Mouse (Mus musculus) frontal cortex, postnatal 36 days (tissue): ENCODE data around the gene Cyp21a1.
A peak's percentile ranks its signal among the peaks of the same experiment; 100 is the strongest.
"Not testable (repeated sequence)": the region's sequence is repeated elsewhere in the genome, so short reads cannot be mapped to it uniquely, and the experiment has no call there.

Experiments
- DNase-seq, 2 experiments: peaks; one replicate each; pipeline ENCODE4 v3.0.0; 2022; ENCODE audit warnings: low spot score in 2 of 2

The Cyp21a1 gene

DNA sequence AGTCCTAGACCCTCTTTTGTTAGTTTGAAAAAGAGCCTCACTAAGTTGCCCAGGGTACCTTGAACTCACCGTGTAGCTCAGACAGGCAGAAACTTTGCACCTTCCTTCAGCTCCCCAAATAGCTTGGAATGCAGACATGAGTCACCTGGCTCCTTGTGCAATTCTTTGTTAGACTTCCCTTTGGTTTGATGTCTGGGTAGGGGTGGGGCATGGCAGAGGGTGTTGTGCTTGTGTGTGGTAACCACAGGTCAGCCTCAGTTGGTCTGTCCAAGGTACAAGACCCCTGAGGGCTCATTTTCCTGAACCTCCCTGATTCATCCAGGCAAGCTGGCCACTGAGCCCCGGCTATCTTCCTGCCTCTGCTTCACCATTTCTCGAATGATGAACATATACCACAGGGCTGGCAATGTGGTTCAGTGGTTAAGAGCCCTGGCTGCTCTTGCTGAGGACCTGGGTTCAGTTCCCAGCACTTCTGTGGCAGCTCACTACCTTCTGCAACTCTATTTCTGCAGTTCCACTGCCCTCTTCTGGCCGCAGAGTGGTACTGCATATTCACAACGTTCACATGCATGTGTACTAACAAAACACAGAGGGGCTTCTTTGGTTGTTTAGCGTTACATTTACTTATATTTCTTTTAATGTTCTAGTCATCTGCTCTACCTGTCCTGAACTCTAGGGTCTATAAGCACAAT lies 656 bp upstream of the Cyp21a1 start:
- DNase-seq: no peak

DNA sequence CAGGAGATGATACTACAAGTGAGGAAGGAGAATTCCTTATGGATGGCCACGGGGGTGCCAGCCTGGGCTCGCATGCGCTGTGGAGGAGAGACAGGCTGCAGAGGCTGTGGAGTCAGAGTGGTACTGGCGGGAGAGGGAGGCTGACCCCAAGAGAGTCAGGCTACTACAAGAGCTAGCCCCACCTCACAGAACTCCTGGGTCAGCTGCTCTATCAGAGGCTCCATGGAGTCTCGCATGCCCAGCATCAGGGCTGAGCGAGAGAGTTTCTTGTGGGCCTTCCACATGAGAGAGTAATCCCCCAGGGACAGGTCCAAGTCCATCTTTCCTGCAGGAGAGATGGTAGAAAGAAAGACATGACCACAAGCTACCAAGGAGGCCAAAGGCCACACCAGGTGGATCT lies 994 bp downstream of the Cyp21a1 start:
- not testable (repeated sequence) for DNase-seq

DNA sequence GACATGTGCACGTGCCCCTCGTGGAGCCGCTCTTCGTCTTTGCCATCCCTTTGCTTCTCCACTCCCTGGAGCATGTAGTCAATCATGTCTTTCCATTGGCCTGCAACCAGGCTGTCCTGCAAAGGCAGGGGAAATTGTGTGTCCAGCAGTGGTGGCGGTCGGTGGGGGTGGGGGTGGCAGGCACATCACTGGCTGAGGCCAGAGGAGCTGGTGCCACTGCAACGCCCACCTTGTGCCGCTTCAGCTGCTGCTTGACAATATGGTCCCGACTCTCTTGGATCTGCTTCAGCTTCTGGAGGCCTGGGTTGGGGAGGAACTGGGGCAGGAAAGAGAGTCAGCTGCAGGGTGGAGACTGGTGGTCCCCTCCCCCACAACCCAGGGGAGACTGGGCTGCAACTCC lies 1.6 kb downstream of the Cyp21a1 start:
- DNase-seq: not testable (repeated sequence)

DNA sequence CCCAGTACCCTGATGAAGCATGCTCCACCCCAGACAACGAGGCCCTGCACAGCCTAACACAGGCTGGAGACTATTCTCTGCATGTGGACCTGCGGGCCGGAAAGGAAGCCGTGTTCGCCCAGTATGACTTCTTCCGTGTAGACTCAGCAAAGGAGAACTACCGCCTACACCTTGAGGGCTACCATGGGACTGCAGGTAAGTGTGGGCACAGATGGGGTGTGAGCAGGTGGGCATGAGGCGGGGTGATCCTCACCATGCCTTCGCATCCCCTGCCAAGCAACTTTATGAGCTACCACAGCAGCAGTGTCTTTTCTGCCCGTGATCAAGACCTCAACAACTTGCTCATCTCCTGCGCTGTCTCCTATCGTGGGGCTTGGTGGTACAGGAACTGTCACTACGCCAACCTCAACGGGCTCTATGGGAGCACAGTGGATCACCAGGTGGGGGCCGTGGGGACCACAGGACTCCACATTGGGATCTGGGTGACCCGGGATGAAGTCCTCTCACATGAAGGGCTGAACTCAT lies 3.5 kb downstream of the Cyp21a1 start:
- not testable (repeated sequence) for DNase-seq

DNA sequence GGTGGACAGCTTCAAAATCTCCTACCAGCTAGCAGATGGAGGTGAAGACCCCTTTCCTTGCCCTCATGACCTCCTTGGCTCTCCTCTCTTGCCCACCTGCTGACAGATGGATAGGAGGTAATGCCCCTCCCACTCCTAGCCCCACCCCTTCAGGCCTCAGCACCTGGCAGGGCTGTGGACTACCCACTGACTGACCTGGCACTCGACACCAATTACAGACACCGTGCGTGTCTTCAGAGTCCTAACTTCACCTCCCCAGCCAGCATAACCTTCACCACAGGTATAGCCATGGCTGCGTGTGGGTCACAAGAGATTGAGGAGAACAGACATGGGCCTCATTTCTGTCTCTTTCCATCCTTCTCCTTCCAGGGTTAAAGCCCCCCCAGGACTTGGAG lies 4.8 kb downstream of the Cyp21a1 start:
- no peak for DNase-seq

DNA sequence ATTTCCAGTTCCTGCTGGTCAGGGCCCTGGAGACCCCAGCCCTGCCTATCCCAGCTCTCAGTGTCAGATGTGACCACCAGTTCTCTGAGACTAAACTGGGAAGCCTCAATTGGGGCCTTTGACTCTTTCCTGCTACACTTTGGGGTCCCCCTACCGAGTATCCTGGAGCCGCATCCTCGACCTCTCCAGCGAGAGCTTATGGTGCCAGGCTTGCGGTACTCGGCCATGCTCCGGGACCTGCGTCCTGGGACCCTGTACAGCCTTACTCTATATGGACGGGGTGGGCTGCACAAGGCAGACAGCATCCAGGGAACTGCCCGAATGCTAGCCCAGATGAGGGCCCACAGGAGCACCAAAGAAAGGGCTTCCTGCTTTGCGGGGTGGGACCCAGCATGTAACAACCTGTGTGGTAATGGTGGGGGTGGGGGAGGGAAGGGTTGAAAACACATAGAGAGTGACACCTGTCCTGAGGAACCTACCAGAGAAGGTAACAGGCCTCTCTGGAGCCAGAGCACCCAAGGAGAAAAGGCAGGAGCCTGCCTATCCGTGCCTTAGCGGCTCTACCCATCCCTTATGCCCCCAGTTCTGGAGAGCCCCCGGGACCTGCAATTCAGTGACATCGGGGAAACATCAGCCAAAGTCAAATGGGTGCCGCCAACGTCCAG lies 5.4 kb downstream of the Cyp21a1 start:
- no peak for DNase-seq

DNA sequence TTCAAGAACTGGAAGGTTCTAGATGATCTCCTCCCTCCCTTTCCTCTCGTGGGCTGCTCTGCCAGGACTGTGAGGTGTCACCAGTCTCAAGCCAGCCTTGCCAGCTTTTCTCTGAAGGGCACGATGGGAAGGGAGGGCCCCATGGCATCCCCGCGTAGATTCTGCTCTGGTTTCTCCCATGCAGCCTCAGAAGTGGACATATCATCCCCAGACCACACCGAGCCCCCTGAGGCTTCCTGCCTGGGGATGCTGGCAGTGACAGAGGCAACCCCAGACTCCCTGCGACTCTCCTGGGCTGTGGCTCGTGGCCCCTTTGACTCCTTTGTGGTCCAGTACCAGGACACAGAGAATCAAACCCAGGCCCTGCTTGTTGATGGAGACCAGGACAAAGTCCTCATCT lies 6.3 kb downstream of the Cyp21a1 start:
- not testable (repeated sequence) for DNase-seq

DNA sequence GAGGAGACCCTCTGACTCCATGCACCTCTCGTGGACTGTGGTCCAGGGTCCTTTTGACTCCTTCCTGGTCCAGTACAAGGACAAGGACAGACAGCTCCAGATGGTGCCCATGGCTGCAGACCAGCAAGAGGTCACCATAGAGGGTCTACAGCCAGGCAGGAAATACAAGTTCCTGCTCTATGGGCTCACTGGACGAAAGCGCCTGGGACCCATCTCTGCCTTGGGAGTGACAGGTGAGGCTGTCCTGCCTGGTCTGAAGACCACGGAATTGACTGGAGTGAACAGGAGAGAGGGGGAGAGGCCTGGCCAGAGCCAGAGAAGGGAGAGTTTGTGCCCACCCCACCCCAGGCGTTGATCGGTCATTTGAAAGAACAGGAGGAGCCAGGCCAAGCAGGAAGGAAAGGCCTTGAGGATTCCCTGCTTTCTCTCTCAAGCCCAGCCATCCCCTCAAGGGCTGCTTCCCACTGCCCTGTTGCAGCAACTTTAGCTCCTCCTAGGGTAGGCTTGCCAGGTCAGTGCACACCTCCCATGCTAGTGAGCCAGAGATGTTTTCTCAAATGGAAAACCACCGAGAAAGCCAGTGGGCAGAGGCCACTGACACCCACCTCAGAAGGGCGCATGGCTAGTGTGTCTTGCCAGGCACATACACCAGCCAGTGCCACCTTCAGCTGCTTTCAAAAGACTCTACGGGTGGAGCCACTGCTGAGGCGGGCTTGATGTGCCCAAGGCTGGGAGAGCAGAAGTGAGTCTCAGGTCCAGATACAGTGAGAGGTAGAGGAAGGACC lies 7.0 kb downstream of the Cyp21a1 start:
- DNase-seq: not testable (repeated sequence)

DNA sequence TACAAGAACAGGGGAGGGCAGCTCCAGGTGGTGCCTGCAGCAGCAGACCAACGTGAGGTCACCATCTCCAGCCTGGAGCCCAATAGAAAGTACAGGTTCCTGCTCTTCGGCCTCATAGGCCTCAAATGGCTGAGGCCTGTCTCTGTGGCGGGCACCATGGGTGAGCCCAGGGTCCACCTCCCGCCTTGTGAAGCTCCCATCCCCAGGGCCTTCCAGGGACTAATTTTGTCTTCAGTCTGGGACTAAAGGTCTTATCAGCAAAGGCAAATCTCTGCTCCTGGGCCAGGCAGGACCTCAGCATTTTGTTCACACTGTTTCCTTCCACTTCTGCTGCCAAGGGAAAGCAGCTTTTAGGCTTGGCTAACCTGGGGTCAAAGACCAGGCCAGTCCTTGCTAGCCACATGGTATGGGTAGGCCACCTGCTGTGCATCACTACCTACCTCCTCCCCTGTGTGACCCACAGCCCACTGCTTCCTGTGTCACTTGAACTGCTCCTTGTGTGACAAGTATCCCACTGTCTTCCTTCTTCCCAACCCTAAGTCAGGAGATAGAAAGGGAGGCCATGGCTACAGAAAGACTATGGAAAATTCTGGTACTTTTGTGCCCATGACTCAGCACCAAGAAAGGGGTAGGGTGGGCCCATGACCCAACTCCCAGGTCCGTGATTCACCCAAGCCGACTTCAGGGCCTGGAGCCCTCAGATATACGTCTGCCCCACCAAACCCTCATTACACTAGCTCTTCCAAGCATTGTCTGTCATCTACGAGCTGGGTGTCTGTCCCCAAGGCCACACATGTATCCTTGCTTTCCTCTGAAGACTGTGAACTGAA lies 7.8 kb downstream of the Cyp21a1 start:
- no peak for DNase-seq

DNA sequence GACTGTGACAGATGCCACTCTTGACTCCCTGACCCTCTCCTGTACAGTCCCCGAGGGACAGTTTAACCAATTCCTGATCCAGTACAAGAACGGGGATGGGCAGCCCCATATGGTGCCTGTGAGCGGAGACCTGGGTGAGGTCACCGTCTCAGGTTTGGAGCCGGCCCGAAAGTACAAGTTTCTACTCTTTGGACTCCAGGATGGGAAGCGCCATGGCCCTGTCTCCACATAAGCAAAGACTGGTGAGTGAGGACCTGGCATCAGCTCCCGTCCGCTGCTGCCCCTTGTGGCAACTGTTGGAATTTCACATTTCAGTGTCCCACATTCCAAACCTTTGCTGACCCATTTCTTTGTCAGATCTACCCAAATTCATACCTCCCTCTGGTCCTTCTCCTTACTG lies 8.7 kb downstream of the Cyp21a1 start:
- DNase-seq: peak; percentile 17 to 28

DNA sequence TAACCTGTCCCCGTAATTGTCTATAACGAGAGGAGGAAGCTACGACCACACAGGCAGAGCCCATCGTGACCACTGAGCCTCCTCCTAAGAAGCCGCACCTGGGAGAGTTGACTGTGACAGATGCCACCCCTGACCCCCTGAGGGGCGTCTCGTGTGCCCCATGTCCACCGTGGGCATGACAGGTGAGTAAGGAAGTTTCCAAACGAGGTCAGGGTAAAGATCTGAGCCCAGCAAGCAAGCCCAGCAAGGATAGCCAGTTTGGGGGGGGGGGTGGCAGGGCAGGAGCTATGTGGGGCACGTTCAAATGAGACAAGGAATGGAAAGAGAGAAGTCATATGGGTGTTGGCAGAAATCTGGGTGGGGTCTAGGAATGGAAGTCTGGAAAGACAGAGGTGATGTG lies 9.3 kb downstream of the Cyp21a1 start:
- DNase-seq: no peak

DNA sequence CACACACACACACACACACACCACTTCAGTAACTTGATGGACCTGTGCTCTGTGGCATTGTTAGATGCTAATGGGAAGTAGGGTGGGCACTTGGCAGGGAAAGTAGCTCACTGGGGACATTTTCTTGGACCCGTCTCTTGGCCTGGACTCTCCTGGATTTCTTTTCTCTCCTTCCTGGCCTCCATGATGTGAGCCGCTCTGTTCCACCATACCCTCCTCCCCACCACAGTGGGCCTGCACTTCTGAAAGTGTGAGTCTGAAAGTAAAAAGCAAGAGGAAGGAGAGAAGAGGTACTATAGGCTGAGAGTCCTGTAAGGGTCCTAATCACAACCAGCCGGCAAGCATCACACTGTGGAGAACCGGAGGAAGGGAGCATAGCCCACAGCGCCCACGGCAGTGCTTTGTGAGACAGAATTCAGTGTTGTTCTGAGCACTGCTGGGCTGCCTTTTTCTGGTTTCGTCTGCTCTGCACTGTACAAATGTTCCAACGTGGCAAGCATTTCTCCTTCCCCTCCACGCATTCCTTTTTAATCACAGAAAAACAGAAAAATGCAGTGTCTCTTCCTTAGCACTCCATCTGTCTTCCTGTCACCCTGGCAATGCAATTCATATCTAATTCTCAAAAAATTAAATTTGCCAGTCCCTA lies 26.6 kb downstream of the Cyp21a1 start:
- DNase-seq: peak; percentile 39 to 49

DNA sequence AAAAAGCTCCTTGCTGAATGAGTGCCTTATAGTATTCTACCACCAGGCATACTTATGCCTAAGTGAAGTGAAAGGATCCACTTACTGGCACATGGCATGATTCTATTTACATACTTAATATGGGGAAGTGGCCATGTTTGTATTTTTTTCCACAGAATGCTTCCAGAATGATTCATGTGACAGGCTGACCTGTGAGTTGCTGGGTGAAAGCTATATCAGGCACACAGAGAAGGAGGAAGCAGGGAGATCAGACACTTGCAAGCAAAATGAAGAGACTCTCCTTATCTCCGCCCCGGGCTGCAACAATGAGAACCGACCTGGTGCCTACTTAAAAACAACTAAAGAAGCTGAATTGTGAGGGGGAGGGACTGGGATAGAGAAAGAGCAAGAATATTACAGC lies 42.9 kb downstream of the Cyp21a1 start:
- DNase-seq: no peak
